Mouse (Mus musculus) cerebellum, adult 11-12 months (tissue): ENCODE measurements at regions not wholly inside any gene's neighbourhood (a gene's known extent, or its start where the extent isn't known, plus 50 kb on each side); places are given as distances from the start of the nearest gene placed in this dataset.
"Not testable (repeated sequence)": the region's sequence is repeated elsewhere in the genome, so short reads cannot be mapped to it uniquely, and the experiment has no call there.

ENCODE experiments used
- DNase-seq: peaks from one replicate; pipeline ENCODE4 v3.0.0; 2022

GRCm38 (mm10) chr2:8877855-8878254 lies 1003.2 kb upstream of the 4930412O13Rik start:
- DNase-seq, result no peak

- no peak for DNase-seq
Observed at GRCm38 (mm10) chr2:8912417-8912816, 968.6 kb upstream of the 4930412O13Rik start.

GRCm38 (mm10) chr2:8924856-8925255 lies 956.2 kb upstream of the 4930412O13Rik start:
- DNase-seq, result no peak

- DNase-seq, result no peak
Observed at GRCm38 (mm10) chr2:8941574-8941973, 939.5 kb upstream of the 4930412O13Rik start.

GRCm38 (mm10) chr2:8958938-8959337 lies 922.1 kb upstream of the 4930412O13Rik start:
- no peak for DNase-seq

- DNase-seq, result no peak
Observed at GRCm38 (mm10) chr2:8964952-8965668, 915.9 kb upstream of the 4930412O13Rik start.

- DNase-seq, result no peak
Observed at GRCm38 (mm10) chr2:8975635-8976034, 905.4 kb upstream of the 4930412O13Rik start.

- no peak for DNase-seq
Observed at GRCm38 (mm10) chr2:9012326-9012725, 868.7 kb upstream of the 4930412O13Rik start.

- no peak for DNase-seq
Observed at GRCm38 (mm10) chr2:9033079-9033478, 848.0 kb upstream of the 4930412O13Rik start.

GRCm38 (mm10) chr2:9042355-9042754 lies 838.7 kb upstream of the 4930412O13Rik start:
- not testable (repeated sequence) for DNase-seq

- DNase-seq, result peak; percentile 5
Observed at GRCm38 (mm10) chr2:9047980-9048379, 833.1 kb upstream of the 4930412O13Rik start.

GRCm38 (mm10) chr2:9073851-9074250 lies 807.2 kb upstream of the 4930412O13Rik start:
- no peak for DNase-seq

- DNase-seq, result no peak
Observed at GRCm38 (mm10) chr2:9078158-9078557, 802.9 kb upstream of the 4930412O13Rik start.

- DNase-seq, result no peak
Observed at GRCm38 (mm10) chr2:9081746-9082145, 799.3 kb upstream of the 4930412O13Rik start.

- no peak for DNase-seq
Observed at GRCm38 (mm10) chr2:9095317-9095716, 785.7 kb upstream of the 4930412O13Rik start.

- no peak for DNase-seq
Observed at GRCm38 (mm10) chr2:9116697-9117096, 764.4 kb upstream of the 4930412O13Rik start.

GRCm38 (mm10) chr2:9117523-9117922 lies 763.5 kb upstream of the 4930412O13Rik start:
- DNase-seq, result no peak

GRCm38 (mm10) chr2:9136963-9137362 lies 744.1 kb upstream of the 4930412O13Rik start:
- no peak for DNase-seq

- DNase-seq, result no peak
Observed at GRCm38 (mm10) chr2:9141411-9141810, 739.6 kb upstream of the 4930412O13Rik start.

- no peak for DNase-seq
Observed at GRCm38 (mm10) chr2:9155604-9156003, 725.4 kb upstream of the 4930412O13Rik start.

GRCm38 (mm10) chr2:9160181-9160580 lies 720.9 kb upstream of the 4930412O13Rik start:
- no peak for DNase-seq

- DNase-seq, result no peak
Observed at GRCm38 (mm10) chr2:9163819-9164560, 717.1 kb upstream of the 4930412O13Rik start.

GRCm38 (mm10) chr2:9182127-9182526 lies 698.9 kb upstream of the 4930412O13Rik start:
- no peak for DNase-seq

- no peak for DNase-seq
Observed at GRCm38 (mm10) chr2:9184243-9184642, 696.8 kb upstream of the 4930412O13Rik start.
